Mouse (Mus musculus) hindlimb bud, embryonic 11.5 days (tissue): ENCODE results near the gene Raet1d.
"Not testable (repeated sequence)": the region's sequence is repeated elsewhere in the genome, so short reads cannot be mapped to it uniquely, and the experiment has no call there.

ENCODE experiments used
- DNase-seq: peaks from one replicate; pipeline ENCODE4 v3.0.0-alpha.2; 2012; ENCODE audit warnings: low read depth, low spot score; ENCODE audit errors: extremely low spot score

Gene Raet1d

DNA sequence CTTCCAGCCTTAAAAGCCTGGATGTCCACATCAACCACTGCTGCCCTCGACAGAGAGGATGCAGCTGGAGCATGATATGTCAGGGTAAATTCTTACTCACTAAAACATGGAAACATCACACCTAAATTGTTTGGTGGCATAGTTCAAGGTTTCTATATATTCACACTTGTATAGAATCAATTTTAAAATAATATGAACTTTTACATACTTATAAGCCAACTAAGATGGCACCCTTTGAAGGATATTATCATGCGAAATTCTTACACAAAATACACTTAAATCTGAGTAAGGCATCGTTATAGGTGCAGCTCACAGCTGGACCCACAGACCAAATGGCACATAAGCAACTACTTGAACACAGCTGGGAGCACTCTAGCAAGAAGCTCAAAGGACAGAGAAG lies at the start of gene Raet1d:
Raet1d (plus strand) TSS at position 301 of the 400 bp plus-strand sequence.
- DNase-seq = not testable (repeated sequence)

DNA sequence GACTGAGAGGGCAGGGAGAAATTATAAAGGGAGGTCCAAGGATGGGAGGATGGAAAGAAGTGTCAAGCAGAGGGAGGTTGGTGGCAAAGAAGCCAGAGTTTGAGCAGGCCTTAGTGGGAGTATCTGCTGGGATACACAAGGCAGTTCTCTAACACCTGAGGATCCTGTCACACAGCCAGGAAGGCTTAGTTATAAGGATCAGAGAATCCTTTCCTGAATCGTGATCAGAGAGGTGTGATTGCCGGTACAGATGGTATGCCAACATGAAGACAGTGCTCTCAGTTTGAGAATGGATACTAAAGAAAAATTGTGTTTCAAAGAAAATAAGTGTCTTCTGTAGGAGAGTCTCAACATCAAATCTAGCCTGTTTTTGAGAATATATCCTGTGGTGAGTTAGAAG lies 37.5 kb upstream of the Raet1d start:
- DNase-seq = no peak

DNA sequence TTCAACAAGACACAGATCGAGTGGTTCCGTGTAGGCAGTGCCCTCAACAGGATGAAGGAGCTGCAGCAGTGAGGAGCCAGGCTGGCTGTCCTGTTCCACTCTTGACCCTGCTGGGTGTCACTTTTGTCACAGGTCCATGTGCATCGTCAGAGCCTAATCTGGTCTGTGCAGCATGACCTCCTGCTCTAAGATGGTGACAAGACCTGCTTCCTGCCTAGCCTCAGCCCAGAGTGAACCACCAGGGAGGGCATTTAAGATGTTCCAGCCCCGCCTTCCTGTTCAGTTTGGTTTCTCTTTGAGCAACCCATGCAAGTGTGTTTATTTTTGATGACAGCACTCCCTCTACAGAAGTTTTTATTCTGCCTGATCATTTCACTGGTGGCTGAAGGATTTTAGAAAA lies 14.6 kb upstream of the Raet1d start:
- not testable (repeated sequence) for DNase-seq

- not testable (repeated sequence) for DNase-seq
These were observed 6.7 kb upstream of the Raet1d start for GRCm38 (mm10) chr10:22353548-22354195.

DNA sequence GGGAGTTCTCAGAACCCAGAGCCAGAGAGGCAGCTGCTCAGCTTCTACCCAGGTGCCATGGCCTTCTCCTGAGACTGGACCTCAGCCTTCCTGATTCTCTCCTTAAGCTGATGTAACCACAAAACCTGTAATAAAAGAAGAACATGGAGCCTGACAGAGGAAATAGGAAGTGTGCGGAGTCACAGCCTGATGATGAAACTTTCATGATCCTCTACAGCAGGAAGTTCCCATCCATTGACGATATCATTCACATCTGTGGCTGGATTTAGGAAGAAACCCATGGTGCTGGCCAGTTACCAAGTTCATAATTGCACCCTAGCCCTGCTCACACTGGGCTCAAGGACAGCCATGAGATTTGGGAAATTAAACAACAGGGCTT lies 6.2 kb upstream of the Raet1d start:
- not testable (repeated sequence) for DNase-seq

DNA sequence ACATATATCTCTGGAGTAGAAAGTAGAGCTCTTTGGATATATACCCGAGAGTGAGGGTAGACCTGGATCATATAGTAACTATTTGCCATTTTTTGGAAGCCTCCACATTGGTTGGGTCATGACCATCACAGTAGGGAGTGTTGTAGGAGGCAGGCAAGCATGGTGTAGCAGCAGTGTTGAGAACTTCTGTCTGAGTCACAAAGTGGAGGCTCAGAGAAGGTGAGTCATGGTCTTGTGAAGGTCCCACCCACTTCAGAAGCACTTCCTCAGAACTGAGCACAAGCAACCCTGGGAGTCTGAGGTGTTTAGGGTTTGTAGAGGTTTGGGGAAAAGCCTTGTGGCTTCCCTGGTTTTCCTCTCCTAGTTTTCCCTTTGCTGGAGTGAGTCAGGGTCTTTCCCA lies 3.0 kb upstream of the Raet1d start:
- DNase-seq = not testable (repeated sequence)

- not testable (repeated sequence) for DNase-seq
These were observed 605 bp downstream of the Raet1d start for GRCm38 (mm10) chr10:22360957-22361356.

DNA sequence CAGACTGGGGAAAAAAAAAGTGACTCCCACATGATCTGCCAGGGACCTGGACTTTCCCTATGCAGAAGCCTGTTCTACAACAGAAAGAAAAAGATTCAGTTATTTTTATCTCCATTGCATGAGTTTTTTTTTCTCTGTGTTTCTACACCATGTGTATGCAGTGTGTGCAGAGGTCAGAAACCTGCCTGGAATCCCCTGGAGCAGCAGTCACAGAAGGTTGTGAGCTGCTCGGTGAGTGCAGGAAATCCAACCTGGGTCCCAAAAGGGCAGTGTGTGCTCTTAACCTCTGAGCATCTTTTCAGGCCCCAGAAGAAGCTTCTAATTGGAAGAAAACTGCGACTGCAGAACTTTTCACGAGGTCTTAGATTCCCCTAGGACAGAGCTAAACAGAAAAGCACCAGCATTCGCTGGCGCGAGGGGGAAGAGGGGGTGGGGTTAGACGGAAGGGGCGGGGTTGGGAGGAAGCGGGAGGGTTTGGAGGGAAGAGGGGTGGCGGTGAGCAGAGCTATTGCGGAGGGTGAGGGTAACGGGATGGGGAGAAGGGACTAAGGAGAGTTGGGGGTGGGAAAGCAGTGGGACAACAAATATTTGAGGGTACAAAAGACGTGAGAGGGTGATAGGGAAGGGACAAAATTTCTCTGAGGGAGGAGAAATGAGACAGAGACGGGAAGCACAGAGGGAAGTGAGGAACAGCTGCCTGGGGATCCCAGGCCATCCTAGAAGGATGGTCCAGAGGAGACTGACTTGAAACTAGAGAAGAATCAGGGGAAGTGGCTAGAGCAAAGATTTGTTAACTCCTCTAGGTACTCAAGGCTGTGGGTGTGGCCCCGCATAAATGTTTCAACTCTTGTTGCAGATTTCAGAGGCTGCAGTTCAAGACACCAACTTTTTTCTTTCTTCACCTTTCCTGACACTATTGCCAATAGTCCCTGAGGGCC lies 1.3 kb downstream of the Raet1d start:
- not testable (repeated sequence) for DNase-seq

DNA sequence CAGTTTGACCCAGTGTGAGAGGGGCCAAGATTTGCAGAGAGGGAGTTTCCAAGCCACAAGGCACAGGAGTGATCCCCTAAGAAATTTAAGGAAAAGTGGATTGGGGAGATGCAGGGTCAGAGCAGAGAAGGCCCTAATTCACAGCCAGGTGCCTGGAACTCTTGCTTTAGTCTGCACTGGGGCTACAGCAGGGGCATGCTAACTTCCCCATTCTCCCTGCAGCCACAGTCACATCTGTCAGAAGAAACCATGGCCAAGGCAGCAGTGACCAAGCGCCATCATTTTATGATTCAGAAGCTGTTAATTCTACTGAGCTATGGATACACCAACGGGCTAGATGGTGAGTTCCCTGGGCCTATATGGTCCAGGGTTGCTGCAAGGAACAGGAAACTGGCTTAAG lies 2.1 kb downstream of the Raet1d start:
- DNase-seq = not testable (repeated sequence)

- DNase-seq = not testable (repeated sequence)
These were observed 4.6 kb downstream of the Raet1d start for GRCm38 (mm10) chr10:22364915-22365314.

- not testable (repeated sequence) for DNase-seq
These were observed 20.9 kb downstream of the Raet1d start for GRCm38 (mm10) chr10:22381226-22381625.

GRCm38 (mm10) chr10:22390146-22390545 lies 29.8 kb downstream of the Raet1d start:
- not testable (repeated sequence) for DNase-seq

DNA sequence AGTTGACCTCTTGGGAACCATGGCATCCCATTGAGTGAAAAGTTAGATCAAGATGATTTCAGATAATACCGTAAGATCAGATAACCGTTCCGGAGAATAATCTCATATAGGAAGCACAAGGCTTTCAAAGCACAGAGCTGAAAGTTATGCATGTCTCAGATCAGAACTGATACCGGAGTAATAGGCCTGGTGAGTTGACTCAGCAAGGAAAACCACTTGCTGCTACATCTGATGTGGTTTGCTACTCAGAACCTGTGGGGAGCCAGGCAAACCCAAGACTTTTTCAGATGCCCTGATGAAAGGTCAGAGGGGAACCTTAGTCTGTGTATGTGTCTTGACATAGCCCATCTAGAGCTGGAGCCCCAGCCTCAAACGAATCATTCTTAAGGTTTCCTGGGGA lies 31.3 kb downstream of the Raet1d start:
- DNase-seq = not testable (repeated sequence)

DNA sequence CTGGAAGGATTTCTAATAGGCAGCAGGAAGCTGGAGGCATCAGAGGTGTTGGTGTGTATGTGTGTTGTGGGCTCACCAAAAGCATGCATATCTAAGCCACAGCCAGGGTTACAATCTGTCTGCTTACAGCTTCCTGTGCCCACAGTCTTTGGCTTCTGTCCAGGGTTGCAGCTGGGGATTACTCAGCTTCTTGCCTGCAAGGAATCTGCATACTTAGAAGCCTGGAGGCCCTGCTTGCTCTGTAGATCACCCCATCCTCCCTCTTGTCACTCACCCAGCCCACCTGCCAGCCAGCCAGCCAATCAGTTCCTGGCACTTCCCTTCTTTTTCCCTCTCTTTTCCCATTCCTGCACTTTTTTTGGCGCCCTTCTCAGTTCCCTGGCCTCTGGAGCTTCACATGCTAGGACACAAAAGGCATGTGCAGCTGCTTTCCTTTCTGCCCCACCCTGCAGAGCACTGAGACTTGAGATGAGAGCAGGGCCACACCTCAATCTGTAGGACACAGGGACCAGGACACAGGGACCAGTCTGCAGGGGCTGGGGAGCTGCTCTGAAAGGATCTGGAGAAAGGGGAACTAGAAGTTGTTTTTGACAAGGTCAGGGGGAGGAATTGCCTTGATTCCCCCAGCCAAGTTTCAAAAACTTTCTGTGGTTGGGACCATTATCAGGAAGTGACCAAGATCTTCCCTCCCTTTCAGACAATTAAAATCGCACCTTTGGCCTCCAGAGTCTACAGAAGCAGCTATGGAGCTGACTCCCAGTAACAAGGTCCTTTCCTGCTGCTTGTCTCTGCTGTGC lies 32.9 kb downstream of the Raet1d start:
- not testable (repeated sequence) for DNase-seq

DNA sequence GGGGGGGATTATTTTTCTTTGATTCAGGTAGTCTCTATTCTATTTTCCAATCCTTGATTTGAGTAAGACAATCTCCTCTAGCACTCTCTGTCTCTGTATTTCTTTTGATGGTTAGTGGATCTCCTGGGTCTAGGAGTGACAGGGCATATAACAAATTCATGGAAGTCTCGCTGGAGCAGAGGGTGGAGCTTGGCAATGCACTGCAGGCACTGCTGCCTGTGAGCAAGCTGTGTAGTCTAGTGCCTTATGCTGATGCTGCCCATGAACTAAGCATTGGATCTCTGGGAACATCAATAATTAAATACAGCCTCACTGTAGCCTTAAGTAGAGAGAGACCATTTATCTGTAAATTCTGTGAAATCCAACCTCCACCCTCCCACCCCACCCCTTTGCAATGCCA lies 36.3 kb downstream of the Raet1d start:
- not testable (repeated sequence) for DNase-seq

- not testable (repeated sequence) for DNase-seq
These were observed 42.0 kb downstream of the Raet1d start for GRCm38 (mm10) chr10:22402225-22402917.

DNA sequence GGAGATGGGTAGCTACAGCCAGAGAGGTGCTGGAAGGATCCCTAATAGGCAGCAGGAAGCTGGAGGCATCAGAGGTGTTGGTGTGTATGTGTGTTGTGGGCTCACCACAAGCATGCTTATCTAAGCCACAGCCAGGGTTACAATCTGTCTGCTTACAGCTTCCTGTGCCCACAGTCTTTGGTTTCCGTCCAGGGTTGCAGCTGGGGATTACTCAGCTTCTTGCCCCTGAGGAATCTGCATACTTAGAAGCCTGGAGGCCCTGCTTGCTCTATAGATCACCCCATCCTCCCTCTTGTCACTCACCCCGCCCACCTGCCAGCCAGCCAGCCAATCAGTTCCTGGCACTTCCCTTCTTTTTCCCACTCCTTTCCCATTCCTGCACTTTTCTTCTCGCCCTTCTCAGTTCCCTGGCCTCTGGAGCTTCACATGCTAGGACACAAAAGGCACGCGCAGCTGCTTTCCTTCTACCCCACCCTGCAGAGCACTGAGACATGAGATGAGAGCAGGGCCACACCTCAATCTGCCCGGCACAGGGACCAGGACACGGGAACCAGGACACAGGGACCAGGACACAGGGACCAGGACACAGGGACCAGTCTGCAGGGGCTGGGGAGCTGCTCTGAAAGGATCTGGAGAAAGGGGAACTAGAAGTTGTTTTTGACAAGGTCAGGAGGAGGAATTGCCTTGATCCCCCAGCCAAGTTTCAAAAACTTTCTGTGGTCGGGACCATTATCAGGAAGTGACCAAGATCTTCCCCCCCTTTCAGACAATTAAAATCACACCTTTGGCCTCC lies 53.5 kb downstream of the Raet1d start:
- DNase-seq = not testable (repeated sequence)
